Mouse (Mus musculus): ENCODE results near the gene Znrf1.

Gene Znrf1

DNA sequence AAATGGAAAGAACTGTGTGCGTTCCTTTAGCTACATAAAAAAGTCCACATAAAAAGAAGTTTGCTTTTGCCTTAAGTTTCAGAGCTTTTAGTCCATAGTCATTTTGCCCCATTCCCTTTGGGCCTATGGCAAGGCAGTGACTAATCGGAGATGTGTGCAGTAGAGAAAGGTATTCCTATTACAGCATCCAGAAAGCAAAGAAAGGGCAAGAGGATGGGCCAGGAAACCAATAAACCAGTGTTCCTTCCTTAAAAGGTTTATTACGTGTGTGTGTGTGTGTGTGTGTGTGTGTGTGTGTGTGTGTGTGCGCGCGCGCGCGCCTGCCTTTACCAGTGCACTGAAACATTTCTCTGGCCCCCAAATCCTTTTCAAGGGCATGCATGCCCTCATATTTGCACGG, 35.8 kb downstream of the Znrf1 start:
- DNase-seq = no peak

DNA sequence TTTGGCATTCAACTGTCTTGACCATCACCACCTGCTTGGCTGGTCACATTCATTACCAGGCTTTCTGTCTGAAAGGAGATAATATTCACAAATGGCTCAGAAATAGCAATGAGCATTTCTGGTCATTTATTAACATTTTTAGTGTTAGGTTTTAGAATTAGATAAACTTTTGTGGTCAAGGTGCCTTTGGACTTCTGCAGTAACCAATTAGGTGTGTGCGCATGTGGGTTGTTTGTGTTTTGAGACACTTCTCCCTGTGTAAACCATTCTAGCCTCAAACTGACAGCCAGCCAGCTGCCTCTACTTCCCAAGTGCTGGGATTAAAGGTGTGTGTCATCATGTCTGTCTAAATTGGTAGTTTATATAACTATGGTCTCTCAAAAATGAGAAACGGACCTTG, 36.5 kb downstream of the Znrf1 start:
- no peak for DNase-seq

DNA sequence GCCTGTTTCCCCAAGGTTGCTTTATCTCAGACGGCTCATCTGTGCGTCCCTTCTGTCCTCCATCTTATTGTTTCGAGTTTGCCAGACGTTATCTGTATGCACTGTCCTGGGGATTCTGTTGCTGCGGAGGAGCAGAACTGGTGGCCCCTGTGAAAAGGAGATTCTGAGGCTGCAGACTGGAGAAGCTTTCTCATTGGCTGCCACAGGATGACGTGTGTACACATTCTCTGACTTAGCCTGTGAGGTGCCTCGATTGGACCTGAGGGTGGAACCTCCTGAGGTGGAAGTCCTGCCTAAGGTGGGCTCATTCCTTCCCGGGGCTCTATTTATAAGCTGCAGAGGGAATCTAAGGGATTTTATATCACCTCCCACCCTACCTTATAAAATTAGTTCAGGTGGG, 37.7 kb downstream of the Znrf1 start:
- no peak for DNase-seq

DNA sequence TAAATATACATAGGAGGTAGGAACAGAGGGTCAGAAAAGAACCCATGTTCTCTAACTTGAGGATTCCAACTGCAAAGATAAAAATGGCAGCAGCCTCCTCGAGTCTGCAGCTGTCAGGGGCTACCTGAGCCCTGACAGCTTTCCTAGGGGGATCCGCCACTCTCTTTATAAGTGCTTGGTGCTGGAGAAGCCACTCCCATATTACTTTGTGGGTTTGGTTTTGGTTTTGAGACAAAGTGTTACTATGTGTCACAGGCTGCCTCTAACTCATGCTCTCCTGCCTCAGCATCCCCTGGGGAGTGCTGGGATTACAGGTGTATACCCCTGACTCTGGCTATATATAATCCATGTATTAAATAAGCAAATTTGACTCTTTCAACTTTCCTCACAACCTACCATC, 38.1 kb downstream of the Znrf1 start:
- DNase-seq = no peak

DNA sequence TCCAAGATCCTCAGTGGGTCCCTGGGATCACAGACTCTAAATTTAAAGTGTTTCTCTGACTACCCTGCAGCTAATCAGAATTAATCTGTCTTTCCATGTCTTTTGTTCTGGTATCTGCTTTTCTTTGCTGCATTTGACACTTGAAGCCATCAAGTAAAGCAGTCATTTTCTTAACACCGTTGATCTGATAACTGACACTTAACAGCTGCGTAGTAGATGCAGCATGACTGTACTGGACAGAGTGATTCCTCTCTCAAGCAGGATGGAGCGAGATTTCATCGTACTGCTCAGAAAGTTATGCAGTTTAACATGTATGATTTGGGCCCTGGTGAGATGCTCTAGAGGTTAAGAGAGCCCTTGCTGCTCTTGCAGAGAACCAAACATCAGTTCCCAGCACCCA, 39.6 kb downstream of the Znrf1 start:
- DNase-seq = no peak

DNA sequence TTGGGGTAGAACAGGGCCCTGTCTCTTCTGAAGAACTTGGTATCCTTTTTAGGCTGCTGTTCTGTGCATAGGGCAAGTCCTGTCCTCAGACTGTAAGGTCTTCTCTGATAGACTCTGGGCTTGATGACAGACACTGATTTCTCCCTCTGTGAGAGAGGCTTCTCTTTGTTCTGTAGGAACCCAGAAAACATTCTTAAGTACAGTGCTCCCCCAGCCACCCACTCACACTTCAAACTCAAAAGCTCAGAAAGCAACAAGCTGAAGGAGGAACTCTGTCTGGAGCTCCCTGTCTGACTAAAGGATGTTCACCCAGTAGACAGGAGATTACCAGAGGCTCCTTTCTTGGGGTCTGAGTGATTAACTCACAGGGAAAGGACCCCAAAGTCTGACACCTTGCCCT, 40.6 kb downstream of the Znrf1 start:
- no peak for DNase-seq

DNA sequence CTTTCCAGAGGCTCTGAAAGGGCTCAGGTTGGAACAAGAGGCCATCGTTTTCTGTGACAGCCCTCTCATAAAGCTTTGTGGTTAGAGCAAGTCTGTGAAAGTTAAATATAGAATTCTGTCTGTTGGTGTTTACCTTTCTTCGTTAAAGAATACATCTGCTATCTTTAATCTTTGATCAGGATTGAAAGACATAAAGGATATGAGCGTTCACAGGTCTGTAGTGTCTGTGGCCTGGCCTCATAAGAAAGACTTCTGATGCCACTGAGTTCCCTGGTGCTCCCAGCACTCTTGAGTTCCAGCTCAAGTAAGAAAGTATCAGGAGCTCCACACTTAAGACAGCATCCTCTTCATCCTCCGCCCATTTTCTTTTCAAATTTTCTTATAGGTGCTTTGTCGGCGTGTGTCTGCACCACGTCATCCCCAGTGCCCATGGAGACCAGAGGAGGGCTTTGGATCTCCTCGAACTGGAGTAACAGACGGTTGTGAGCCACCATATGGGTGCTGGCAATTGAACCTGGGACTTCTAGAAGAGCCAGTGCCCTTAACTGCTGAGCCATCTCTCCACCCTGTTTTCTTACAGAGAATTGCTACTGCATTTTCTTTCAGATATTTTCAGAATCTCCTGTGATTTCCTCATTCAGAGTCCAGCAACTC, 42.1 kb downstream of the Znrf1 start:
- no peak for DNase-seq

DNA sequence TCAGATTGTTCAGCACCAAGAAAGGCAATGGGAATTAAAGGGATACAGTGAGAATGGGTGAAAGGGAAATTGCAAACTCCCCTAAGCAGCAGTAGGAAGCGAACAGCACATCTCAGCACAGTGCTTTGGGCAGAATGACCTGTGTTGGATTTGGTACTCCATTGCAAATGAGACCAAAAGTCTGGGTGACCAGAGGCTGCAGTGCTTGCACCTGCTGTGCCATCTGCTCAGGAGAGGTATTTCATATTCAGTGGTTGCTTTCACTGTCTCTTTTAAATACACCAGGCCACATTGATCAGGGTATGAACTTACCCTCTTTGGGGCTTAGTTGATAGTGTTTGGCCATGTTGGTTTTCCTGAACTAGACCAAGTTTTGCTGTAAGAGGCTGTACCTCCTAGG, 43.4 kb downstream of the Znrf1 start:
- DNase-seq = no peak

DNA sequence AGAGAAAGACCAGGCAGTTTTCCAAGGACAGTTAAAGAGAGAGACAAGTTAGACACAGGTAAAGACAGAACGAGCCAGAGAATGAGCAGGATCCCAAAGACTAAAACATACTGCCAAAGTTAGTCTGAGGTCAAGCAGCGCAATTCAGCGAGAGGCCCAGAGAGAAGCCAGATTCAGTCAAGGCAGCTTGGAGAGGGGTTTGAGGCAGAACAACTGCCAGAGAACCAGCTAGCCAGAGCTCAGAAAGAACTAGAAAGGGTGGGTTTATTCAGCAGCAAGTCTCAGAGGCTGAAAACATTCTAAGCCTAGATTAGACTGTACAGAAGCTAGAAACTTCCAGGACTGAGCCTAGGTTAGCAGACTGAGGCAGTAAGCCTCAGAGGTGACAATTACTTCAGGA, 44.4 kb downstream of the Znrf1 start:
- DNase-seq = peak; percentile 55

DNA sequence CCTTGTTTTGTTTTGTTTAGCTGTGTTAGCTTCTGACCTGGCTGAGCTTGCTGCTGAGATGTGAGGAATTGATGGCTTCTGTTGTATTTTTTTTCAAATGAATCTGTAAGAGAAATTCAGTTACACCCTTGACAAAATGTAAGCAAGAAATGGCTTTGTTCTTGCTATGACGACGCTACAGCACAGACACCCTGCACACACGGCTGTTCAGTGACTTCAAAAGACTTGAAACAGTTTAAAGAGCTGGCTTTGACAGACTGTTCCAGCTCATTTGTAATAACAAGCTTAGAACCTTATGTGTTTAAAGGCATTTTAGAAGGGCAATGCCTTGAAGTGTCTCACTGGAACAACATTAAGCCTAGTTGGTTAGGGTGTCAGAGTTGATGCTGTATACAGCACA, 46.5 kb downstream of the Znrf1 start:
- no peak for DNase-seq

DNA sequence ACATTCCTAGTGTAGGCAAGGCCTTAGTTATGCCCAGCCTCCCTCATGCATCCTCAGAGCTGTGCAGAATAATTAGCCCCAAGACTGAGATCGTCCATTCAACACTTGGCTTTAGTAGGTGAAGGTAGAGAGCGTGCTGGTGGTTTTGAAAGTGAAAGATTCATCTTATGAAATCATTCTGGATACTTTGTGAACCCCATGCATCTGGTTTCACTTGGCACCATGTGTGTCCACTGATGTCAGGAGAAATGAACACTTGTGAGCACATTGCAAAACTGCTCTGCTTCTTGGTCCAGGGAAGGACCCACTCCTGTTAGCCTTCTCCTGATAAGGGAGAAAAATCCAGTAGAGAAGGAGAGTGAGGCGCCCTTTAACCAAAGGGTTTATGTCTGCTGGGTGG, 49.0 kb downstream of the Znrf1 start:
- no peak for DNase-seq

DNA sequence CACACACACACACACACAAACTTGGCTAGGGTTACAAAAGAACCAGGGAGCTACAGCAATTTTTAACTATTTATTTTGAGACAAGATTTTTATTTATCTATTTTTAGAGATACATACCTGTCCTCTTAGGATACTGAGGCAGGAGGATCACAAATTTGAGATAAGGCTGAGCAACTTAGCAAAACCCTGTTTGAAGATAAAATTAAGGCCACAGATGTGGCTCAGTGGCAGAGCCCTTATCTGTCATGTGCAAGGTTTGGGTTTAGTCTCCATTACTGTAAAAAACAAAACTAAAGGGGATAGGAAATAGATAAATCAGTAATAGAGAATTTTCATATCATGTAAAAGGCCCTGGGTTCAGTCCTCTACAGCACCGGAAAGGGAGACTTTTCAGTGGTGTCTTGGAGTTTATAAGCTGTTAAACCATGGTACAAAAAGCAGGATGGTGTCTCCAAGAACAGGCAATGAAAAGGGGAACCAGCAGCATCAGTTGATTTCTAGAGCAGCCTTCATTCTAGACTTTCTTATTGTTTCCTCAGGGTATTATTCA, 51.7 kb downstream of the Znrf1 start:
- no peak for DNase-seq

DNA sequence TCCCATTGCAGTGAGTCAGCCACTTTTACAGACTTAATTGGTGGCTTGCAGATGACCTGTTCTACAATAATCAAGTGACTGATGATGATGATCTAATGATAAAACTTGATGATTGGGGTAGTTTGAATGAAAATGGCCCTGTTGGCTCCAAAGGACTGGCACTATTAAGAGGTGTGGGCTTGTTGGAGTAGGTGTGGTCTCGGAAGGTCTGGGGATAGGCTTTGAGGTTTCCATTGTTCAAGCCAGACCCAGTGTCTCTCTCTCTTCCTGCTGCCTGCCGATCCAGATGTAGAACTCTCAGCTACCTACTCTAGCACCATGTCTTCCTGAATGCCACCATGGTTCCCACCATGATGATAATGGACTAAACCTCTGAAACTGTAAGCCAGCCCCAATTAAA, 52.4 kb downstream of the Znrf1 start:
- no peak for DNase-seq

DNA sequence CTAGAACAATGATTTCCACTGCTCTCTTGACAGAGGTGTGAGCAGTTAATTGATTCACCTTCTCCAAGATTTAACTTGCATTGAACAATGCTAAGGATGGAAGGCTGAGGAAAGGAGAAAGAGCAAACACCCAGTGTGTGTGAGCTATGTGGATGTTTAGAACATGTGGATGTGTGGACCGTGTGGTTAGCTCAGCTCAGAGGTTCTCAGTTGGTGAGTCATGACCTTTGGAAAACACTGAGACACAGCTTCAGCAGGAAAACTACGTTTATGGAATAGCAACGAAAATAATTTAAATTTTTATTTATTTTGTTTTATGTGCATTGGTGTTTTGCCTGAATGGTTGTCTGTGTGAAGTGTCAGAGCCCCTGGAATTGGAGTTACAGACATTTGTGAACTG, 54.3 kb downstream of the Znrf1 start:
- no peak for DNase-seq

DNA sequence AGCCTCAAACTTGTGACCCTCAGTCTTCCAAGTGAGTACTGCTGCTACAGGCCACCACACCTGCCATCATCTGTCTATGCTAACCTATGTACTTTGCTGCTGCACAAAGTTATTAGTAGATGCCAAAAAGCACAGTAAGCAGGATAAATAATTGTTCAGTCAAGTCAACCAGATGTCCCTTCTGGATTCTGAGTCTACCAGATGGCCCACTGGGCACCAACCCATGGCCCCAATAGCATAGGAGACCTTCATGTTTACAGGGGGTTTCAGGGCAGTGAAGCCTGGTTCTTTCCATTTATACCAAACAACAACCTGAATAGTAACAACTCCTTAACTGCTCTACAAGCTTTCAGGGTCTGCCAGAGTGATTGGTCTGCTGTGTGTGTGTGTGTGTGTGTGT, 55.3 kb downstream of the Znrf1 start:
- no peak for DNase-seq

DNA sequence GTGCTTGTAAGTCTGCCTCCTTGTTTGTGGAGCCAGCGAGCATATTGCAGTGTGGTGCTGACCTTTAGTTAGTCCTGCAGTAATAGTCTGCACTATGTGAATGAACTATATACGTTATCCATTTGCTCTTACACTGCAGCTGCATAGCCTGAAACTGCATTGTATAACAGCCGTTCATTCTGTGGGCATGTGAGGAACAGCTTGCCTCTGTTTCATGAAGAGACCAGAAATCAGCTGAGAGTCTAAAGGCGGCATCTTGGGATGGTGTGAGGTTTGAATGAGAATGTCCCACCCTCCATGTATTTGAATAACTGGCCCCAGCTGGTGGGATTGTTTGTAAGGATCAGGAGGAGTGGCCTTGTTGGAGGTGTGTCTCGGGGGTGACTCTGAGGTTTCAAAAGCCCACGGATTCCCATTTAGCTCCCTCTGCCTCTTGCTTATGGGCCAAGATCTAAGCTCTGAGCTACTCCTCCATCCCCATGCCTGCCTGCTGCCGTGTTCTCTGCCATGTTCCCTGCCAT, 56.6 kb downstream of the Znrf1 start:
- no peak for DNase-seq

DNA sequence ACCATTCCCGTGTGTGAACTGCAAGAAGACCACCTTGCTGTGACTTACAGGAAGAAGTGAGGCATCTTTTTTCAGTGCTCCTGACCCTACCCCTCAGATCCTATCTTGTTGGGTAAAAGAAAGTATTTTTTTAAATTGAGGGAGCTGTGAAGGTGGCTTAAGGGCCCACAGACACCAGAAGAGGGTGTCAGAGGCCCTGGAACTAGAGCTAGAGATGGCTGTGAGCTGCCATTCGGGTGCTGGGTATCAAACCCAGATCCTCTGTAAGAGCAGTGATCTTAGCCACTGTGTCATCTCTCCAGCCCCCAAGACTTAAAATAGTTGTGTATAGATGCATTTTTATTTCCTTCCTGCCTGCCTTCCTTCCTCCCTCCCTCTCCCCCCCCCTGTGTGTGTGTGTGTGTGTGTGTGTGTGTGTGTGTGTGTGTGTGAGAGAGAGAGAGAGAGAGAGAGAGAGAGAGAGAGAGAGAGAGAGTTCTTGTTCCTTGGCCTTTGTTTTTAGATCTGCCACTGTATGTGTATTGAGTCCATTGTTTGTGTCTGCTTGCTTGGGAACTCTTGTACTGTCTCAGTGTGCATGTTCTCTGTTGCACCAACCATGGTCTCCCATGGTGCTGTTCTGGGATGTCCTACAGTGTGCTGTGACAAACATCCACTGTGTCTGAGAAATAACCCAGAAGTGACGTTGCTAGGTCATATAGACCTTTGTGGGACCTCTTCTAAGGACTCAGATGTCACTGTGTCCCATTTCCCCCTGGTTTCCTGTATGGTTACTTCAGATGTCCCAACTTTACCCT, 58.3 kb downstream of the Znrf1 start:
- no peak for DNase-seq

DNA sequence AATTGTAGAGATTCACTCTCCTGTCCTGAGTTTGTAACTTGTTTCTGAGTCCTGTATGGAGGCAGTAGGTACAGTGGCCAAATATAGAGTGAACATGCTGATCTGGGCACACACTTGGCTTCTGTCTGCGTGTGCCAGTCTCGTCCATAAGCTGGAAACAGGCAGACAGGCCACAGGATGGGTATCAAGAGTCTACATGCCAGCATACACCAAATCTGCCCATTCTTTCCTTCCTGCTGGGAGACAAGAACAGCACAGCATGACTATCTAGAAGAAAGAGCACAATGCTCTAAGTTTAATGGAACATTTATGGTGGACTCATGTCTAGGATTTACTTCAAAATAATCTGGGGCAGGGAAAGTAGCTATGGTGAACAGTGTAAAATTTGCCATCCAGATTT, 59.1 kb downstream of the Znrf1 start:
- no peak for DNase-seq

DNA sequence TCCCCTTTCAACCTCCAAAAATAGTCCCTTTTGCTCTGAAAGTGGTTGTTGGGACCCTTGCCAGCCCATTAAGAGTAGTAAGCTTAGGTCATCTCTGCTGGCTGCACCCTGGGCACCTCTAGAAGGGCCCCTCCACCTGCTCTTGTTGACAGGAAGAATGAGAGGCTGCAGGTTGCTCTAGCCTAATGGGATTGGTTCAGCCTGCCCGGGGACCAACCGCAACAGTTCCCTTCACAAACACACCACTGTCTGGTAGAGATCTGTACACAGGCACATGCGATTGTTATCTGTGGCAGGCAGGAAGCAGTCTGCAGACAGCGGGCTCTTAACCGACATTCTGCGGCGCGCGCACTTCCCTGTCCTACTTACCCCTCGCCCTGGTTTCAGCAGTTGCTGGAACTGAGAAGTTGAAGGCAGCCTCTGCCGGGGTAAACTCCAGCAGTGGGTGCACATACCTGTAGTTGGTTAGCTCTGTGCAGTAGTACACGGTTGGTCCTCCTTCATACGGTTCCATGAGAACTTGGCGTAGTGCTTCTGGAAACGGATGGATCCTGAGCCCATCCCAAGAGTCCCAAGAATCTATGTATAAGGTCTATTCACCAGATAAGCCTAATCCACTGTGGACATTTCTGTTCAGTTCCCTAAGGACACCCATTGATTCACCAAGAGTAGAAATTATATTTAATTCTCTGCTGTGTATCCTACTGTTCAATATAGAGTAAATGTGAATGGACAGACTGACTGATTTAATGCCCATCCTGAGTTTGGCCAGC, 60.0 kb downstream of the Znrf1 start:
- peak; percentile 63 for DNase-seq

DNA sequence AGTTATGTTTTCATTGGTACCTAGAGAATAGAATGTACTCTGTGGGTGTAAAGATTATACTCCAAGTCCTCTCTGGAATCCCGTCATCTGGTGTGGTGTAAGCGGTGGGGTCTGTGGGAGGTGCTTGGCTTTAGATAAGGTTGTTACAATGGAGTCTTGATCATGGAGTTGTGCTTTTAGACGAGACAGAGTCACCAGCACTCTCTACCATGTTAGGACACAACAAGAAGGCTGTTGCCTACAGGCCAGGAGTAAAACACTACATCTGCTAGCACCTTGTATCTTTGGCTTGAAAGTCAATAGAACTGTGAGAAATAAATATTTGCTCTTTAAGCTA, 60.6 kb downstream of the Znrf1 start:
- no peak for DNase-seq

DNA sequence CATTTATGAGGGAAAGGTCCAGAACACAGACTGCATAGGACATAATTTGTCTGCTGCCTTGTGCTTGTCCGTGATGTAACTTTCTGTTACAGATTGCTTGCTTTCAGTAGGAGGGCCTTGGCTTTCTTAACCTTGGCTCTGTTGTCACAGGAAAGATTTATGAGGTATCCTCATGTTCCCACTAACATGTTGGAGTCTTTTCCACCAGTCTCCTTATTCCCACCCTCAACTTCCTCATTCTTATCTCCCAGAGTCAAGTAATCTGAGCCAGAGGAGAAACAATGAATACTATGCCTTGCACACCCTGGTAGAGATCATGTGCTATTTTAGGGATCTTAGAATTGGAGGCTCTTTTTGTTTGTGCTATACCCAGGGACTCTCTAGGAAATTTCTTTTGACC, 61.4 kb downstream of the Znrf1 start:
- DNase-seq = peak; percentile 26

DNA sequence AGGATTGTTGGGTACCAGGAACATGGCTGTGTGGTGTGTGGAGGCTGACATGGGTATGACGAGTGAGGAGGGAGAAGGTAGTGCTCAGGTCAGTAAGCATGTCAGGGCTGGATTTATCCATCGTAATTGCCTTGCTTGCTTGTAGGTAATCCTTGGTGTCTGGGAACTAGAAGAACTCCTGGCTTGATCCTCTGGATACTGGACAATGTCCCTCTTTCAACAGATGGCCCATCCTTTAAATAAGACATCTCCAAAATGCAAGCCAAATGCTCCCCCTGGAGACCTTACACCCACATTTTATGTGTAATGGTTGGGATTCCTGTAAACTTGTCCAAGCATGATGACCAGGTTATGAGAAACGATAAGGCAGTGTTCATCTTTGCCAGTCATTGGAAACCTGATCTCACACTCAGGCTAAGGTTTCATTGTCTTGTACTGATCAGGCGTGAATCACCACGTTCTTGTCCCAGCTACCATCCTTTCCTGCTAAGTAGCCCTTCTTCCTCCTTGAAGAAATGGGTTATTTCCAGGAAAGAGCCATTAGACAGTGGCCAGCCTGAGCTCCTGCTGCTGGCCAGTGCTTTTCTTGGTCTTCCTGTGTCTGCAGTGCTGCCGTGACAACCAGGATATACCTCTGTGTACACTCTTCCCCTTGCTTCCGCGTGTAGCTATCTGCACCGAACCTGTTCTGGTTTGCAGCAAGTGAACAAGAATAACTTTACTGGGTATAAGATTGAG, 64.0 kb downstream of the Znrf1 start:
- no peak for DNase-seq

DNA sequence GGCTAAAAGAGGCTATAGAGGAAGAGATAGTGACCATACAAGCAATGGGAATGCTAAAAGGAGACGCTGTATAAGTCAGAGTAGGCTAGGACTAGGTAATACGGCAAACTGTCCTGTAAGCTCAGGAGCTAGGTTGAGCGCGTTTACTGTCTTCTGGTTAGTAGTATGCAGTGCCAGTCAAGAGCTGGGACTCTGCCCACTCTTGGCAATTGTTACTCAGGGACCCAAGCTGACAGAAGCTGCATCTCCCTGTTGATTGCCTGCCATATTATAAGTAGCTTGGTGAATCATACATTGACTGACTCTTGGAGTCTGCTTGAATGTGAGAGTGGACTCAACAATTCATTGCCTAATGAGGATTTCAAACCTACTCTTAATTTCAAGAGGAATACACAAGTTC, 66.2 kb downstream of the Znrf1 start:
- no peak for DNase-seq

All from kidney, postnatal 10 days (tissue).